Mouse (Mus musculus) hindbrain, embryonic 15.5 days (tissue): Measurements from ENCODE around the gene Nagpa. TPM values are rescaled to one million over a fixed set of nuclear protein-coding genes. Genes with fewer than 3 reads are reported as not detected.
A peak's percentile ranks its signal among the peaks of the same experiment; 100 is the strongest.

Experiments
- ATAC-seq: fragments of 200-750 bp; cut with Nextera tagmentation; 2 replicates; pipeline ENCODE4 v1.8.0; 2017; ENCODE audit warnings: low read depth, moderate number of reproducible peaks, moderate TSS enrichment; ENCODE audit not compliant: low FRiP score
- H3K27ac ChIP-seq: fragments of 300-500 bp; sonication (generic); replicated peaks from 2 replicates; pipeline ENCODE4 v1.5.1; 2015; ENCODE audit warnings: mild to moderate bottlenecking, inconsistent platforms
- H3K27me3 ChIP-seq: fragments of 300-500 bp; sonication (generic); 2 replicates; pipeline ENCODE4 v1.6.1; 2015; ENCODE audit warnings: control low read depth, inconsistent platforms
- H3K36me3 ChIP-seq: fragments of 300-500 bp; sonication (generic); 2 replicates; pipeline ENCODE4 v1.6.1; 2015; ENCODE audit warnings: control low read depth, inconsistent platforms
- H3K4me1 ChIP-seq: fragments of 300-500 bp; sonication (generic); replicated peaks from 2 replicates; pipeline ENCODE4 v1.6.1; 2015; ENCODE audit warnings: control low read depth, inconsistent platforms
- H3K4me2 ChIP-seq: fragments of 300-500 bp; sonication (generic); 2 replicates; pipeline ENCODE4 v1.6.1; 2015; ENCODE audit warnings: moderate library complexity, mild to moderate bottlenecking, inconsistent platforms
- H3K4me3 ChIP-seq: fragments of 300-500 bp; sonication (generic); 2 replicates; pipeline ENCODE4 v1.5.1; 2015; ENCODE audit warnings: mild to moderate bottlenecking, inconsistent platforms
- H3K9ac ChIP-seq: fragments of 300-500 bp; sonication (generic); 2 replicates; pipeline ENCODE4 v1.6.1; 2015; ENCODE audit warnings: inconsistent platforms
- H3K9me3 ChIP-seq: fragments of 300-500 bp; sonication (generic); 2 replicates; pipeline ENCODE4 v1.6.1; 2016; ENCODE audit warnings: control low read depth, inconsistent platforms
- WGBS: fragments of 180-500 bp; shearing (Covaris S2); methylation state at CpG from one replicate; pipeline ENCODE4 v1.1.7; 2015; 5-methylcytosine and 5-hydroxymethylcytosine counted together
- microRNA-seq: library from miRNA; unstranded; fragments of <30 nt; microRNA quantifications from one replicate; pipeline ENCODE4, GENCODE M21; 2016
- polyA plus RNA-seq: library from polyadenylated mRNA; unstranded; fragments of >200 nt; fragmentation: Nextera tagmentation; extraction: Ambion mirVana; gene quantifications from 2 replicates; pipeline ENCODE4 v1.2.1, GENCODE M21; 2015

The Nagpa gene
- polyA plus RNA-seq, 1 experiment from 2014 or later = 13.0 TPM

DNA sequence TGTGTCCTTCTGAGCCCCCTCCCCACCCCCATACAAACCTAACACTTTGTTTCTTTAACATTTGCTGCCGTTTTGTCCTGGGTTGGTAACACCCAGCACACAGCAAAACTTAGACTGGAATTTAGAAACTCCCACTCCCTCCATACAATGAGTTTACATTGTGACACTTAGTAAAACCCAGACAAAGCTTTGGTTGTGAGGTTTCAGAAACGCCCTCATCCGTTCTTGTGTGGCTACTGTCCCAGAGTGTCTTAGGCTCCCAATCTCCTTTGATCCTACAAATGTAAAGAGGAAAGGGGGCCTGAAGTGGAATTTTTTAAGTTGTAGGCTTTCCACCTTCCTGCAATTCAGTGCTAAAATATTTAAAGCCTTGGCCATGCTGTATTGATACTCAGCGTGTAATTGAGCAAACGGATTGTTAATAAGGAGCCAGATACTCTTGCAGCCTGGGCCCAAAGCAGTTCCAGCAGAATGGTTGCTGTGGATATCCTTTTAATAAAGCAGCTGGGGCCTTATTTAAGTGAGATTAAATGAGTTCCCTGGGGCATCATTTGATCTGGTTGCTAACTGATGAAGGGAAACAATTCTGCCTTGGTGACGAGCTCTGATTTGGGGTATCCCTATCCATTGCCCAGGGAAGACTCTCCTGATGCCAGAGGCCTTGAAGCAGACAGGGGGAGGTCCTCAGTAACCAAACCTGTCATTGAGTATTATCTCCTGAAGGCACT lies 50.3 kb downstream of the Nagpa start:
- Histone ChIP-seq H3K4me1 (peaks cover 9% of the 10 kb centered on the region), H3K4me2 (no peak overlapping the region), H3K27me3 (no peaks in the 10 kb centered on the region), H3K36me3 (no peaks in the 10 kb centered on the region), H3K27ac (peak overlapping the region; percentile 53; the same call in 1 of the 2 replicates), H3K4me3 (no peak overlapping the region), H3K9me3 (no peaks in the 10 kb centered on the region), H3K9ac (no peak overlapping the region)
- 25% methylated on average over 6 of the region's 6 CpGs for WGBS
- ATAC-seq = peak; percentile 42; the same call in 1 of the 2 replicates

DNA sequence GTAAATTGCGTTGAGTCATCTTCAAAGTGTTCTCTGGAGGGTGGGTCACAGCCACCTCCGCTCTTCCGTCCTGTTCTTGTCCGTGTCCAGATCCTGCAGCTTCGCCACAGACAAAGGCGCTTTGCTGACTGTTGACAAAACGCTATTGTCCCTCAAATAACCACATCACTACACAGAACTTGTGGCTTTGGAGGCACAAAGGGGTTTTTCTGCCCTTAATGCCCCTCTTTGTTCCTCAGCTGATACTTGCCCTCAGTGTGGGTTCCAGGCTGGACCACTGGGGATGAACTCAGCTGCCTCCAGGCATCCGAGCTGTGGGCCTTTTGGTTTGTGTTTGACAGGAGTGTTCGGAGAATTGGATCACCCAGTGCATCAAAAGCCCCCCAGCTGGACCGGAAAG lies 53.3 kb downstream of the Nagpa start:
- H3K9ac ChIP-seq = no peak overlapping the region
- no peak overlapping the region for H3K27ac ChIP-seq
- no peak overlapping the region for H3K4me3 ChIP-seq
- peaks cover 26% of the 10 kb centered on the region for H3K4me1 ChIP-seq
- no peak for ATAC-seq
- H3K36me3 ChIP-seq = no peaks in the 10 kb centered on the region
- H3K4me2 ChIP-seq = no peak overlapping the region
- 55% methylated on average over 10 of the region's 10 CpGs for WGBS
- H3K9me3 ChIP-seq = no peaks in the 10 kb centered on the region
- peaks cover 3% of the 10 kb centered on the region; the same call in 1 of the 2 replicates for H3K27me3 ChIP-seq

DNA sequence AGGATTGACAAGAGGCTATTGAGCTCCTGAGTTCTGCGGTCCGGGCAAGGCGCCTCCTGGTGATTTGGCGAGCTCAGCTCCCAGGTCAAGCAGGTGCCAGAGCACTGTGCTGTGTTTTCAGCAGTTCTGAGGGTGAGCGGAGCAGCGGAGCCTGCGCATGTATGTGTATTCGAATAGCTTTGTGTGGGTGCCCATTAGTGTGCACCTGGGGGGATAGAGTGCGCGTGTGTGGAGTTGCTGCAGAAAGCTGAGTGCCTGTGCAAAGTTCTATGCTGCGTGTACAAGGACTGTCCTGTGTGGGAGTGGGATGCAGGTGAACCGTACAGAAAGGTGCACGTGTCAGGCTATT lies 56.8 kb downstream of the Nagpa start, which contains the start of gene Sec14l5:
TSS of gene Sec14l5 (plus strand) at position 73 of the 349 bp plus-strand sequence.
- Histone ChIP-seq H3K27me3 (peaks cover 3% of the 10 kb centered on the region; the same call in 1 of the 2 replicates), H3K4me2 (peak within 1 kb of the TSS; percentile 66), H3K36me3 (no peaks in the 10 kb centered on the region), H3K4me3 (peak within 1 kb of the TSS; percentile 41), H3K27ac (no peak within 1 kb of the TSS), H3K9ac (peak within 1 kb of the TSS; percentile 22), H3K4me1 (peaks cover 17% of the 10 kb centered on the region), H3K9me3 (no peaks in the 10 kb centered on the region)
- ATAC-seq = peak; percentile 39; the same call in 1 of the 2 replicates
- 14% methylated on average over 13 of the region's 13 CpGs for WGBS

DNA sequence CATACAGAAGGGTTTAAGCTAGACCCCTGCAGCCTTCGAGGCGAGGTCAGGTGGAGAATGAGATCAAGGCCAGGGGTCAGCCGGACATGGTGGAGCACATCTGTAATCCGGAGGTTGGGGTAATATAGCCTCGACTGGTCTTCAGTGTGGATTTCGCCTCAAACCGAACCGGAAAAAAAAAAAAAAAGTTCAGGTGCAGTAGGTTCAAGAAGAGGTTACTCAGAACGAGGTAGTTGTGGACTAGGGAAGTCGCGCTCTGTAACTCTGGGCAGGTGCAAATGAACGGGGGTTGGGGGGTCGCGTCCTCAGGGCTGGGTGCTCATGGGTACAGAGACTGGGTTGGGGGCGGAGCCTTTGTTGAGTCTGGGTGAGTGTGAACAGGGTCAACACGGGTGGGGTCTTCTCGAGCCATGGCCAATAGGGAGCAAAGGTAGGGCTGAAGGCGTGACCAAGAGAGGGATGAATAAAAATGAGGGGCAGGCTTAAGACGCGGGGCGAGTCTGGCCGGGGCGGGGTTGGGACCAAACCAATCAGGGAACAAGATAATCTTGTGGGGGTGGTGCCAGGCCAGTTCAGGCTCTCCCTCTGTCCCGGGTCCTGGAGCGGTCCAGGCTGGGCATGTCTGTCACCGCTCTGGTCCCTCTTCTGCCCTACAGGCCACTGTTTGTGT lies 57.3 kb downstream of the Nagpa start:
- 1% methylated on average over 26 of the region's 26 CpGs for WGBS
- Histone ChIP-seq H3K27me3 (peaks cover 3% of the 10 kb centered on the region; the same call in 1 of the 2 replicates), H3K4me3 (peak overlapping the region; percentile 41), H3K9me3 (no peaks in the 10 kb centered on the region), H3K36me3 (no peaks in the 10 kb centered on the region), H3K27ac (no peak overlapping the region), H3K4me1 (peaks cover 17% of the 10 kb centered on the region), H3K4me2 (peak overlapping the region; percentile 66), H3K9ac (peak overlapping the region; percentile 22)
- peak; percentile 90 for ATAC-seq

DNA sequence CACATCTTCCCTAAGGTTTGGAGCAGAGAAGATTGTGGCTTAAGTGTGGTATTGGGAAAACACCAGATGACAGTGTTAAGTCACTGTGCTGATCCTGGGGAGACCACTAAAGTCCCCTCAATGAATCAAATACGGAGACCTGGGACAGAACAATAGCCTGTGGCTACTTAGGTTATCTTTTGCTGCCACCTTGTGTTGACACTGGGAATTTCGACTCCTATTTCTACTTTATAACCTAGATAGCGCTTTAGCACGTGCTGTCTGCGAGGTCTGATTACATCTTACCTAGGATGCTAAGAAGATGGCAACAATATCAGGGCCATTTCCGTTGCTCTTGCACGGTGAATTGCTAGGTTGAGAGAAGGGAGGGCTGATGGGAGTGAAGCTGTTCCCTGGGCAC lies 58.2 kb downstream of the Nagpa start:
- no peaks in the 10 kb centered on the region for H3K9me3 ChIP-seq
- H3K27ac ChIP-seq = no peak overlapping the region
- H3K4me2 ChIP-seq = peak overlapping the region; percentile 66
- 0% methylated on average over 7 of the region's 7 CpGs for WGBS
- ATAC-seq = peak; percentile 71
- H3K27me3 ChIP-seq = peaks cover 3% of the 10 kb centered on the region; the same call in 1 of the 2 replicates
- H3K36me3 ChIP-seq = no peaks in the 10 kb centered on the region
- H3K4me3 ChIP-seq = peak overlapping the region; percentile 17; the same call in 1 of the 2 replicates
- H3K9ac ChIP-seq = 0 out of 2 replicates have a peak overlapping the region, but pooled peaks have one; percentile 22
- H3K4me1 ChIP-seq = peaks cover 17% of the 10 kb centered on the region

Small RNA genes within 50 kb of the gene (microRNA-seq; reads per million reads assigned to microRNA genes)
- gene Gm23689 = not detected
- gene Gm26095 = not detected
- not detected for gene Mir6364

Other genes starting within 250 kb of the Nagpa start
- gene Anks3, start 239.8 kb downstream of the Nagpa start, polyA plus RNA-seq = 71.4 and 71.9 TPM in 2 replicates
- not detected in 2 replicates for gene Sept12, start 206.2 kb downstream of the Nagpa start, polyA plus RNA-seq
- 2.7 and 4.3 TPM in 2 replicates for gene Smim22, start 196.7 kb downstream of the Nagpa start, polyA plus RNA-seq
- 140 and 164 TPM in 2 replicates for gene Rogdi, start 190.5 kb downstream of the Nagpa start, polyA plus RNA-seq
- gene Glyr1, start 154.1 kb downstream of the Nagpa start, polyA plus RNA-seq = 176 and 180 TPM in 2 replicates
- gene Ubn1, start 154.0 kb downstream of the Nagpa start, polyA plus RNA-seq = 13.0 and 13.9 TPM in 2 replicates
- gene Ppl, start 71.6 kb downstream of the Nagpa start, polyA plus RNA-seq = 0.16 and 0.18 TPM in 2 replicates
- gene Sec14l5, start 56.9 kb downstream of the Nagpa start, polyA plus RNA-seq = 0.41 and 0.56 TPM in 2 replicates
- 15.6 and 16.9 TPM in 2 replicates for gene AU021092, start 18.3 kb upstream of the Nagpa start, polyA plus RNA-seq
- gene Alg1, start 29.6 kb upstream of the Nagpa start, polyA plus RNA-seq = 35.3 and 43.6 TPM in 2 replicates
- gene Eef2kmt, start 52.0 kb upstream of the Nagpa start, polyA plus RNA-seq = 9.3 and 10.7 TPM in 2 replicates